Mouse (Mus musculus) midbrain, postnatal 0 days (tissue): ENCODE measurements around the gene Gdap2. TPM values are rescaled to one million over a fixed set of nuclear protein-coding genes. Genes with fewer than 3 reads are reported as not detected.

ENCODE experiments used
- ATAC-seq: fragments of 200-750 bp; cut with Nextera tagmentation; 2 replicates; pipeline ENCODE4 v1.8.0; 2017; ENCODE audit warnings: moderate number of reproducible peaks, mild to moderate bottlenecking, moderate TSS enrichment, moderate library complexity; ENCODE audit not compliant: low FRiP score
- DNase-seq: peaks from one replicate; pipeline ENCODE4 v3.0.0-alpha.2; 2015; ENCODE audit warnings: low spot score
- H3K27ac ChIP-seq: fragments of 300-500 bp; sonication (generic); 2 replicates; pipeline ENCODE4 v1.5.1; 2014; ENCODE audit warnings: low read depth, mild to moderate bottlenecking, low read length, mixed read lengths
- H3K27me3 ChIP-seq: fragments of 300-500 bp; sonication (generic); 2 replicates; pipeline ENCODE4 v1.6.1; 2014; ENCODE audit warnings: low read length, control low read depth, mixed read lengths; ENCODE audit not compliant: insufficient read depth
- H3K36me3 ChIP-seq: fragments of 300-500 bp; sonication (generic); 2 replicates; pipeline ENCODE4 v1.6.1; 2014; ENCODE audit warnings: low read length, control low read depth, mixed read lengths; ENCODE audit not compliant: insufficient read depth
- H3K4me1 ChIP-seq: fragments of 300-500 bp; sonication (generic); 2 replicates; pipeline ENCODE4 v1.6.1; 2014; ENCODE audit warnings: mild to moderate bottlenecking, control low read depth, antibody characterized with exemption, low read length, mixed read lengths; ENCODE audit not compliant: insufficient read depth
- H3K4me2 ChIP-seq: fragments of 300-500 bp; sonication (generic); 2 replicates; pipeline ENCODE4 v1.6.1; 2014; ENCODE audit warnings: low read depth, mild to moderate bottlenecking, low read length, mixed read lengths; ENCODE audit not compliant: poor library complexity, severe bottlenecking
- H3K4me3 ChIP-seq: fragments of 300-500 bp; sonication (generic); 2 replicates; pipeline ENCODE4 v1.5.1; 2014; ENCODE audit warnings: low read depth, mild to moderate bottlenecking, low read length, moderate library complexity
- H3K9ac ChIP-seq: fragments of 300-500 bp; sonication (generic); replicated peaks from 2 replicates; pipeline ENCODE4 v1.6.1; 2014; ENCODE audit warnings: mild to moderate bottlenecking, low read length, moderate library complexity, mixed read lengths; ENCODE audit not compliant: poor library complexity, severe bottlenecking
- H3K9me3 ChIP-seq: fragments of 300-500 bp; sonication (generic); 2 replicates; pipeline ENCODE4 v1.6.1; 2016; ENCODE audit warnings: low read length, control low read depth
- CTCF ChIP-seq: IDR thresholded peaks from 2 replicates; pipeline ENCODE4 v1.5.1; 2016; ENCODE audit warnings: antibody characterized with exemption, mild to moderate bottlenecking
- WGBS: fragments of 180-500 bp; shearing (Covaris S2); extraction: QIAGEN DNeasy Blood & Tissue Kit; methylation state at CpG from one replicate; pipeline ENCODE4 v1.1.7; 2014; 5-methylcytosine and 5-hydroxymethylcytosine counted together
- polyA plus RNA-seq: library from polyadenylated mRNA; unstranded; fragments of >200 nt; fragmentation: Nextera tagmentation; extraction: Ambion mirVana; gene quantifications from 2 replicates; pipeline ENCODE4 v1.2.1, GENCODE M21; 2015
- total RNA-seq: library from RNA; depleted of rRNA; stranded (reverse); fragments of >200 nt; gene quantifications from 2 replicates; pipeline ENCODE4 v1.2.3, GENCODE M21; 2014

Gene Gdap2
- total and polyA plus RNA-seq, 2 experiments from 2014 or later, result 21.6 to 47.3 TPM

DNA sequence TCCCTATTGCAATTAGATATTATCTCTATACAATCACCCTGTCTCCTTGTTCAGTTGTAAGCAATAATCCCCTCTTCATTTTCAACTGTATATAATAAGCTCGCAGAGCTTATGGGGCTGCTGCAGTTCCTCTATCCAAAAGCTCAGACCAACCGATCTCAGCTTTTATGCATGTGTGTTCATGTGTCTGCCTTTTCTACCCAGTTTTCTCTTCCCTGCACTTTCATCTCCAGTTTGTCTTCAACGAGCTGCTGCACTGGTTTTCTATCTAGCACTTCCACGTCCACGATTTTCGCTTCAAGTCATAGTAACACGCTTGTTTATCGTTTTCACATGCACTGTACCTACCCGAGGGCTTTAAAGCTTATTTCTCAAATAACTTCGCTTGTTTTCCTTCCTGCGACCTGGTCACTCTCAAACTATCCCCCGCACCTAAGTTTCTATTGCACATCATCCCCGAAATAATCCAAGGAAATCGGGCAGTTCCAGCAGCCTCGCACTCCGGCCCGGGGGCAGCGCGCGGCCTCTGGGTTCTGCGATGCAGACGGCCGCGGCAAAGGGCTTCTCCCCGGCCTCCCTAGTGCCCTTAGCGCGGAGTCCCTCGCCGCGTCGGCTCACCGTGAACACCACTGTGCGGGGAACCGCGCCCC is 391 bp upstream of the Gdap2 start:
- H3K4me3 ChIP-seq, result peak overlapping the region; percentile 65
- peaks cover 4% of the 10 kb centered on the region for H3K4me1 ChIP-seq
- 1% methylated on average over 35 of the region's 35 CpGs for WGBS
- H3K9me3 ChIP-seq, result no peaks in the 10 kb centered on the region
- H3K4me2 ChIP-seq, result peak overlapping the region; percentile 80
- no peaks in the 10 kb centered on the region for H3K27me3 ChIP-seq
- H3K9ac ChIP-seq, result peak overlapping the region; percentile 52
- H3K36me3 ChIP-seq, result peaks cover 18% of the 10 kb centered on the region
- peak; percentile 3 for DNase-seq
- no peak for TF ChIP-seq CTCF
- no peak; the same call in 1 of the 2 replicates for ATAC-seq
- no peak overlapping the region for H3K27ac ChIP-seq

DNA sequence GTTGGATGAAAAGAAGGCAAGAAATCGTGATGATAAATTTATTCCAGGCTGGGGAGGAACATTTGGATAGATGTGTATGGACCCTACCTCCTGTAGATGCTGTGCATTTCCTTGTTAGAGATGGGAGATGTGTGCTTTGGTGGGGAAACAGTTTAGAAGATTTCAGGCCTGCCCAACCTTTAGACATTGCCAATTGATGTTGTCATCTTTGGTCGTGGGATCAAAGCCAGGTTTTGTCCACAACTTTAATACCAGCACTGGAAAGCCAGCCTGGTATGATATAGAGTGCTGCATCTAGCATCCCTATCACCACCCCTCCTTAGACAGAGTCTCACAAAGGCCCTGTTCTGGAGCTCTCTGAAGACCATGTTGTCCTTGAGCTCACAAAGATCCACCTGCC is 1.4 kb downstream of the Gdap2 start:
- no peak overlapping the region for H3K9ac ChIP-seq
- no peaks in the 10 kb centered on the region for H3K27me3 ChIP-seq
- no peaks in the 10 kb centered on the region for H3K9me3 ChIP-seq
- H3K36me3 ChIP-seq, result peaks cover 10% of the 10 kb centered on the region
- 0 out of 2 replicates have a peak overlapping the region, but pooled peaks have one; percentile 80 for H3K4me2 ChIP-seq
- 78% methylated on average over 2 of the region's 2 CpGs for WGBS
- TF ChIP-seq CTCF, result no peak
- no peak for DNase-seq
- H3K4me1 ChIP-seq, result peaks cover 4% of the 10 kb centered on the region
- ATAC-seq, result no peak
- no peak overlapping the region for H3K27ac ChIP-seq
- no peak overlapping the region for H3K4me3 ChIP-seq

DNA sequence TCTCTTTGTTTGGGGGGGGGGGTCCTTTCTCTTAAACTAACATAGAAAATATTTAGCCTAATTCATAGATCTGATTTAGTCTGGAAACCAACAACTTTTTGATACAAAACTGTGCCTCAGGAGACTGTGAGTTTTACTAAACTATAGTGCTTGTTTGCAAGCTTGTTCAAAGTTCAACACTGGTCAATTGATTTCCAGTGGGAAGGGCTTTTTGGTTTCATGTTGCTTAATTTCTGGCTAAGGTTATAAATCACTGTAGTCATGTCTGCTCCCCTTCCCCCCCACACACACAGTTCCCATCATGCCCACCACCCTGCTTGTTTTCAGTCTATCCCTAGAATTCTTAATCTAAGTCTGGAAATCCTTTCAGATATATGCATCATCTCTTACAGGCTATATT is 2.8 kb downstream of the Gdap2 start:
- H3K27me3 ChIP-seq, result no peaks in the 10 kb centered on the region
- H3K27ac ChIP-seq, result no peak overlapping the region
- H3K4me2 ChIP-seq, result no peak overlapping the region
- H3K9me3 ChIP-seq, result no peaks in the 10 kb centered on the region
- H3K4me1 ChIP-seq, result peaks cover 4% of the 10 kb centered on the region
- TF ChIP-seq CTCF, result no peak
- ATAC-seq (no peak), DNase-seq (no peak)
- H3K9ac ChIP-seq, result no peak overlapping the region
- no peaks in the 10 kb centered on the region; the same call in none of the 2 replicates for H3K36me3 ChIP-seq
- no peak overlapping the region for H3K4me3 ChIP-seq

DNA sequence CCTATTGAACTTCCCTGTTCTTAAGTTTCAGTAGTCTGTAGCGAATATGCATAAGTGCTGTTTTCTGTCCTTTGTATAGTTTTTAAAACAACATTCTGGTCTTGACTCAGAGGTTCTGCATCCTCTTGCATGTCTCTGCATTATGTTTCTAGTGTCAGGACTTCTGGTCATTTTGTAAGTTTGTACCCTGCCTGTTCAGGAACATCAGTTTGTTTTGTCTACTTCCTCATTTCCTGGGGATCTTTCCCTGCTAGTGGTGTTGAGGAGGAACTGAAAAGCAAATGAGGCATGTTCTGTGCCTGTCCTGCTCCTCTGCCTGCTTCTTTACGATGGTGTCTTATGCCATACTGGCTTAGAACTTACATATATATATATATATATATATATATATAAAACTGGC is 13.8 kb downstream of the Gdap2 start:
- peaks cover 65% of the 10 kb centered on the region for H3K36me3 ChIP-seq
- H3K27ac ChIP-seq, result no peak overlapping the region

DNA sequence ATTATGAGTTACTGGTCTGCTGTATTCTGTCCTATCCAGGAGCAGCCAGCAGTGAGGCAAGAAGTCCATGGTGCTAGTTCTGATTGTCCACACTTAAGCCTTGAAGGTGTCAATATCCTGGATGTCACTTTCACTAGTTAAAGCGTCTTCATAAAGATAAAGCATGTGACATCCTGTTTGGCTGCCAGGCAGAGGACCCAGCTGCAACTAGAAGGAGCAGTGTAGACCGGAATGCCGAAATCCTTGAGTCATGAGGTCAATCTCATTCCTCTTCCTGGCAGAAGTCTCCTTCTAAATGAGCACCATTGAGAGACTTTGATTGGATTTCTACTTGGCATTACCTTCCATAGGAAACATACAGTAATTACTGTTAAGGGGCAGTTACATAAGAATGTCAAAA is 18.3 kb downstream of the Gdap2 start:
- ATAC-seq (no peak), DNase-seq (no peak)
- TF ChIP-seq CTCF, result no peak
- H3K4me1 ChIP-seq, result no peaks in the 10 kb centered on the region
- H3K9ac ChIP-seq, result no peak overlapping the region
- H3K9me3 ChIP-seq, result no peaks in the 10 kb centered on the region
- WGBS, result 91% methylated on average over 3 of the region's 3 CpGs
- H3K36me3 ChIP-seq, result peaks cover 60% of the 10 kb centered on the region
- H3K27me3 ChIP-seq, result no peaks in the 10 kb centered on the region
- no peak overlapping the region for H3K27ac ChIP-seq
- H3K4me3 ChIP-seq, result no peak overlapping the region
- H3K4me2 ChIP-seq, result no peak overlapping the region

More for the DNA sequence above, 13.8 kb downstream of the Gdap2 start:
- no peak overlapping the region for H3K9ac ChIP-seq
- ATAC-seq (no peak), DNase-seq (no peak)
- H3K4me3 ChIP-seq, result no peak overlapping the region
- no peak for TF ChIP-seq CTCF
- no peak overlapping the region for H3K4me2 ChIP-seq
- H3K9me3 ChIP-seq, result no peaks in the 10 kb centered on the region
- H3K4me1 ChIP-seq, result no peaks in the 10 kb centered on the region
- H3K27me3 ChIP-seq, result no peaks in the 10 kb centered on the region
- WGBS, result 91% methylated on average over 2 of the region's 2 CpGs

DNA sequence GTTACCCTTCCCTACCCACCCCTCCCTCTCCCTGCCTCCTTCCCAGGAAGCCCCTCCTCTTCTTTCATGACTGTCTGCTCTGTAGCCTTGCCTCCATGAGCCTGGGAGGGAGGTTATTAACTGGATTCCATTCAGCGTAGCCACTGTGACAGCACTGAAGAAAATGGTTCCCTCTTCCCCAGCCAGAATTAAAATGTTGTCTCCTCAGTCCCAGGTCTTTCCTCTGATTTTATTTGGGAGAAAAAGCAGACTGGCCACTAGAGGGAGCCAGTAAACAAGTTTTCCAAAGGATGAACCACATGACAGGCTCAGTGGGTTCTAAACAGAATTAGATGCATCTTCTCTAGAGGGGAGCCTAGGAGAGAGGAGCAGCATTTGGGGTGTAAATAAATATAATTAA is 27.3 kb downstream of the Gdap2 start:
- no peaks in the 10 kb centered on the region for H3K27me3 ChIP-seq
- DNase-seq (peak; percentile 90), ATAC-seq (peak; percentile 80)
- H3K4me2 ChIP-seq, result no peak overlapping the region
- TF ChIP-seq CTCF, result peak; percentile 88
- H3K4me1 ChIP-seq, result no peaks in the 10 kb centered on the region
- no peak overlapping the region for H3K27ac ChIP-seq
- peaks cover 27% of the 10 kb centered on the region for H3K36me3 ChIP-seq
- no peak overlapping the region for H3K4me3 ChIP-seq
- WGBS, result 34% methylated on average over 1 of the region's 1 CpGs
- no peaks in the 10 kb centered on the region for H3K9me3 ChIP-seq
- H3K9ac ChIP-seq, result no peak overlapping the region
